Mouse (Mus musculus) frontal cortex, postnatal 10 days (tissue): ENCODE results near the gene Gm21883.
"Not testable (repeated sequence)": the region's sequence is repeated elsewhere in the genome, so short reads cannot be mapped to it uniquely, and the experiment has no call there.

ENCODE experiments used
- DNase-seq, 2 experiments: peaks; one replicate each; pipeline ENCODE4 v3.0.0; 2022; ENCODE audit warnings: low spot score in 2 of 2, mixed read lengths in 1 of 2

Gm21883 gene

GRCm38 (mm10) chrX:31574183-31574582 is at the start of gene Gm21883:
Gene Gm21883 (minus strand): TSS chrX:31574283.
- not testable (repeated sequence) for DNase-seq

DNA sequence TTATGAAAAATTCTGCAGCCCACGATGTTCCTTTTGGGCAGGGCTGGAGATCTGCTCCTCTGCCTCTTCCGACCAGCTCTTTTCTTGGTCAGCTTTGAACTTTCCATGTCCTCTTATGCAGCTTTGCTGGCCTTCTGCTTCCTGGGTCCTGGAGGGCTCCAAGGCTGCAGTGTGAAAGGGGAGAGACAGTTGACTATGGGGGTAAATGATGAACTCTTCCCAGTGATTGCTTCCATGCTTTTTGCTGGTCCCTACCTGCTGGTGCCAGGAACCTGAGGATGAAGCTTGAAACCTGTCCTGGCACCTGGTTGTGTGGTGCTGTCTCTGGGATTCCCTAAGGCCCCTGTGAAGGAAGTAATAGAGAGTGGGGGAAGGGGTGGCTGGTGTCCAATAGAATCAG is 44.7 kb upstream of the Gm21883 start, which contains the start of gene Spin2e:
Gene Spin2e (minus strand): TSS at position 101 of the 400 bp plus-strand sequence.
- DNase-seq, result not testable (repeated sequence)
